8 mouse cellular contexts compared by ENCODE assay signal in genomic region chr3:126723021-126723449, GRCm38 (mm10).
DNase-seq lines count a peak whose midpoint lies in the region; ATAC-seq and TF ChIP-seq lines count a peak whose summit lies in the region.

No protein-coding gene starts in this region.

- H3K9me3 ChIP-seq in heart, embryonic 12.5 days (replicated peaks) = no peaks in the 10 kb centered on the region
- H3K9me3 ChIP-seq in midbrain, postnatal 0 days (ENCODE audit: low read length) = no peaks in the 10 kb centered on the region
- H3K9me3 ChIP-seq in liver, postnatal 0 days (ENCODE audit: low read length) = no peaks in the 10 kb centered on the region

- H3K4me3 ChIP-seq in heart, embryonic 12.5 days = no peak overlapping the region
- H3K4me3 ChIP-seq in cerebellum, adult 2 months (replicated peaks; ENCODE audit: insufficient read depth, low read depth, low read length) = no peak overlapping the region
- H3K4me3 ChIP-seq in midbrain, postnatal 0 days (ENCODE audit: low read depth, low read length) = no peak overlapping the region
- no peak overlapping the region for H3K4me3 ChIP-seq in liver, postnatal 0 days (ENCODE audit: low read depth, low read length)

- peak overlapping the region; percentile 91 for H3K27ac ChIP-seq in heart, embryonic 12.5 days (ENCODE audit: poor library complexity, severe bottlenecking)
- H3K27ac ChIP-seq in cerebellum, adult 2 months (ENCODE audit: insufficient read depth, low read length) = peak overlapping the region; percentile 75; the same call in 1 of the 2 replicates
- peak overlapping the region; percentile 55 for H3K27ac ChIP-seq in midbrain, postnatal 0 days (ENCODE audit: low read depth, low read length)
- no peak overlapping the region for H3K27ac ChIP-seq in liver, postnatal 0 days (ENCODE audit: low read depth)

- H3K36me3 ChIP-seq in heart, embryonic 12.5 days = no peaks in the 10 kb centered on the region
- H3K36me3 ChIP-seq in midbrain, postnatal 0 days (ENCODE audit: insufficient read depth, low read length) = no peaks in the 10 kb centered on the region
- H3K36me3 ChIP-seq in liver, postnatal 0 days (replicated peaks; ENCODE audit: insufficient read depth, low read length) = no peaks in the 10 kb centered on the region

- 80% methylated on average over 5 of the region's 5 CpGs for WGBS in heart, embryonic 12.5 days
- WGBS in cerebellum, adult 2 months = 6% methylated on average over 5 of the region's 5 CpGs
- 58% methylated on average over 5 of the region's 5 CpGs for WGBS in midbrain, postnatal 0 days
- WGBS in liver, postnatal 0 days (ENCODE audit: insufficient replicate concordance) = 79% methylated on average over 5 of the region's 5 CpGs

- no peak for ATAC-seq in heart, embryonic 12.5 days (ENCODE audit: insufficient number of reproducible peaks, low FRiP score)
- ATAC-seq in midbrain, postnatal 0 days (ENCODE audit: low FRiP score) = no peak; the same call in 1 of the 2 replicates
- no peak for ATAC-seq in liver, postnatal 0 days

- TF ChIP-seq POLR2A in cerebellum, adult 2 months (IDR thresholded peaks at IDR 0.05; ENCODE audit: borderline replicate concordance, insufficient read depth, low read length) = no peak

- H3K9ac ChIP-seq in heart, embryonic 12.5 days = no peak overlapping the region
- H3K9ac ChIP-seq in midbrain, postnatal 0 days (replicated peaks; ENCODE audit: low read length, poor library complexity, severe bottlenecking) = no peak overlapping the region
- no peak overlapping the region for H3K9ac ChIP-seq in liver, postnatal 0 days (replicated peaks)

- H3K27me3 ChIP-seq in heart, embryonic 12.5 days (replicated peaks) = no peaks in the 10 kb centered on the region
- no peaks in the 10 kb centered on the region for H3K27me3 ChIP-seq in cerebellum, adult 2 months (ENCODE audit: control insufficient read depth, insufficient read depth, low read length)
- H3K27me3 ChIP-seq in midbrain, postnatal 0 days (ENCODE audit: insufficient read depth, low read length) = no peaks in the 10 kb centered on the region
- no peaks in the 10 kb centered on the region for H3K27me3 ChIP-seq in liver, postnatal 0 days (ENCODE audit: insufficient read depth, low read length)

- no peak for DNase-seq in heart, adult 11 months
- peak; percentile 87 to 95 for DNase-seq in cerebellum, adult 2 months
- DNase-seq in layer of hippocampus, adult 11-12 months (ENCODE audit: low spot score) = peak; percentile 61
- peak; percentile 66 for DNase-seq in midbrain, postnatal 0 days (ENCODE audit: low spot score)
- no peak for DNase-seq in ovary, postnatal 10 days (ENCODE audit: low spot score)
- DNase-seq in T-cell, adult 2 months (ENCODE audit: low spot score) = no peak
- no peak for DNase-seq in liver, postnatal 0 days

- no peak overlapping the region for H3K4me2 ChIP-seq in heart, embryonic 12.5 days
- no peak overlapping the region for H3K4me2 ChIP-seq in midbrain, postnatal 0 days (ENCODE audit: low read depth, low read length, poor library complexity, severe bottlenecking)
- H3K4me2 ChIP-seq in liver, postnatal 0 days (ENCODE audit: low read depth, low read length) = no peak overlapping the region

- H3K4me1 ChIP-seq in heart, embryonic 12.5 days (replicated peaks) = peaks cover 20% of the 10 kb centered on the region
- peaks cover 9% of the 10 kb centered on the region; the same call in 1 of the 2 replicates for H3K4me1 ChIP-seq in cerebellum, adult 2 months (ENCODE audit: control insufficient read depth, insufficient read depth, low read length)
- no peaks in the 10 kb centered on the region for H3K4me1 ChIP-seq in midbrain, postnatal 0 days (ENCODE audit: insufficient read depth, low read length)
- no peaks in the 10 kb centered on the region for H3K4me1 ChIP-seq in liver, postnatal 0 days (ENCODE audit: insufficient read depth)

- no peak for TF ChIP-seq CTCF in cerebellum, adult 2 months (IDR thresholded peaks at IDR 0.05; ENCODE audit: borderline replicate concordance, insufficient read depth, low read depth, low read length)
- no peak for TF ChIP-seq CTCF in midbrain, postnatal 0 days (IDR thresholded peaks at IDR 0.05)
- TF ChIP-seq CTCF in liver, postnatal 0 days (IDR thresholded peaks at IDR 0.05; ENCODE audit: low read depth) = no peak

- TF ChIP-seq EP300 in liver, postnatal 0 days (IDR thresholded peaks at IDR 0.05; ENCODE audit: low read depth) = no peak

Comparison
In these comparisons a context has a peak if more than half of its experiments do, and no peak if none do; other contexts are left out.
1. DNase-seq: peak in cerebellum, adult 2 months (2 of 2), layer of hippocampus, adult 11-12 months (single experiment) and midbrain, postnatal 0 days (single experiment); none in heart, adult 11 months (single experiment), ovary, postnatal 10 days (single experiment), T-cell, adult 2 months (single experiment) and liver, postnatal 0 days (single experiment).